Mouse (Mus musculus) kidney, postnatal 36 days (tissue): ENCODE results near the gene Cyp2c37.
"Not testable (repeated sequence)": the region's sequence is repeated elsewhere in the genome, so short reads cannot be mapped to it uniquely, and the experiment has no call there.

Experiments
- DNase-seq, 2 experiments: peaks; one replicate each; pipeline ENCODE4 v3.0.0; 2021 to 2022; ENCODE audit warnings: mixed read lengths in 2 of 2

Cyp2c37 gene

GRCm38 (mm10) chr19:39992140-39992539 is at the start of gene Cyp2c37:
TSS of gene Cyp2c37 (plus strand) at chr19:39992424.
- not testable (repeated sequence) for DNase-seq

GRCm38 (mm10) chr19:39960861-39961260 is 31.4 kb upstream of the Cyp2c37 start:
- not testable (repeated sequence) for DNase-seq

GRCm38 (mm10) chr19:39971096-39971495 is 21.1 kb upstream of the Cyp2c37 start:
- not testable (repeated sequence) for DNase-seq

GRCm38 (mm10) chr19:39989471-39989870 is 2.8 kb upstream of the Cyp2c37 start:
- no peak for DNase-seq
